Mouse (Mus musculus) neural tube, embryonic 14.5 days (tissue): ENCODE data around the gene Cstb. TPM values are rescaled to one million over a fixed set of nuclear protein-coding genes. Genes with fewer than 3 reads are reported as not detected.

Source experiments
- ATAC-seq: fragments of 200-750 bp; cut with Nextera tagmentation; 2 replicates; pipeline ENCODE4 v1.8.0; 2017; ENCODE audit warnings: low read depth, mild to moderate bottlenecking, moderate TSS enrichment, moderate library complexity
- H3K27ac ChIP-seq: fragments of 300-500 bp; sonication (generic); 2 replicates; pipeline ENCODE4 v1.5.1; 2014; ENCODE audit warnings: low read depth, mild to moderate bottlenecking, control low read depth, low read length, moderate library complexity, mixed read lengths
- H3K27me3 ChIP-seq: fragments of 300-500 bp; sonication (generic); 2 replicates; pipeline ENCODE4 v1.6.1; 2014; ENCODE audit warnings: low read length; ENCODE audit not compliant: control insufficient read depth, insufficient read depth
- H3K36me3 ChIP-seq: fragments of 300-500 bp; sonication (generic); 2 replicates; pipeline ENCODE4 v1.6.1; 2014; ENCODE audit warnings: low read length, mixed read lengths; ENCODE audit not compliant: control insufficient read depth, insufficient read depth
- H3K4me1 ChIP-seq: fragments of 300-500 bp; sonication (generic); 2 replicates; pipeline ENCODE4 v1.6.1; 2014; ENCODE audit warnings: low read length; ENCODE audit not compliant: control insufficient read depth, insufficient read depth
- H3K4me2 ChIP-seq: fragments of 300-500 bp; sonication (generic); 2 replicates; pipeline ENCODE4 v1.6.1; 2014; ENCODE audit warnings: mild to moderate bottlenecking, low read depth, low read length, control low read depth
- H3K4me3 ChIP-seq: fragments of 300-500 bp; sonication (generic); 2 replicates; pipeline ENCODE4 v1.5.1; 2014; ENCODE audit warnings: low read depth, low read length, control low read depth, mixed read lengths
- H3K9ac ChIP-seq: fragments of 300-500 bp; sonication (generic); replicated peaks from 2 replicates; pipeline ENCODE4 v1.6.1; 2014; ENCODE audit warnings: low read depth, mild to moderate bottlenecking, control low read depth, low read length, mixed read lengths
- H3K9me3 ChIP-seq: fragments of 300-500 bp; sonication (generic); 2 replicates; pipeline ENCODE4 v1.6.1; 2016; ENCODE audit warnings: low read length; ENCODE audit not compliant: control insufficient read depth
- WGBS: fragments of 180-500 bp; shearing (Covaris S2); extraction: QIAGEN DNeasy Blood & Tissue Kit; methylation state at CpG from one replicate; pipeline ENCODE4 v1.1.7; 2014; 5-methylcytosine and 5-hydroxymethylcytosine counted together
- polyA plus RNA-seq: library from polyadenylated mRNA; unstranded; fragments of >200 nt; fragmentation: Nextera tagmentation; extraction: Ambion mirVana; gene quantifications from 2 replicates; pipeline ENCODE4 v1.2.1, GENCODE M21; 2014

The Cstb gene
- polyA plus RNA-seq, 1 experiment from 2014 or later: 96.7 TPM

DNA sequence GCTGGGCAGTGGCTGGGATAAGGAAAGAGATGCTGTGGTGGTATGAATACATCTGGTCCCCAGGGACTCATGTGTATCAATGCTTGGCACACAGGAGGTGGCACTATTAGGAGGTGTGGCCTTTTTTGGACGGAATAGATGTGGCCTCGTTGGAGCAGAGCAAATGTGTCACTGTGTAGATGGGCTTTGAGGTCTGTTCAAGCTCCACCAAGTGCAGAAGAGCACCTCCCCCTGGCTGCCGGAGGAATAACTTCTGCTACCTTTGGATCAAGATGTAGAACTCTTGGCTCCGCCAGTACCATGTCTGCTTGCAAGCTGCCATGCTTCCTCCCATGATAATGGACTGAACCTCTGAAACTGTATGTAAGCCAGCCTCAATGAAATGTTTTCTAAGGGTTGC is 36.3 kb downstream of the Cstb start:
- 81% methylated on average over 4 of the region's 4 CpGs for WGBS
- ATAC-seq: no peak
- no peaks in the 10 kb centered on the region for H3K36me3 ChIP-seq
- H3K4me1 ChIP-seq: peaks cover 12% of the 10 kb centered on the region
- no peaks in the 10 kb centered on the region for H3K27me3 ChIP-seq
- H3K9me3 ChIP-seq: no peaks in the 10 kb centered on the region
- no peak overlapping the region for H3K9ac ChIP-seq
- H3K4me2 ChIP-seq: no peak overlapping the region
- no peak overlapping the region for H3K27ac ChIP-seq
- H3K4me3 ChIP-seq: no peak overlapping the region

DNA sequence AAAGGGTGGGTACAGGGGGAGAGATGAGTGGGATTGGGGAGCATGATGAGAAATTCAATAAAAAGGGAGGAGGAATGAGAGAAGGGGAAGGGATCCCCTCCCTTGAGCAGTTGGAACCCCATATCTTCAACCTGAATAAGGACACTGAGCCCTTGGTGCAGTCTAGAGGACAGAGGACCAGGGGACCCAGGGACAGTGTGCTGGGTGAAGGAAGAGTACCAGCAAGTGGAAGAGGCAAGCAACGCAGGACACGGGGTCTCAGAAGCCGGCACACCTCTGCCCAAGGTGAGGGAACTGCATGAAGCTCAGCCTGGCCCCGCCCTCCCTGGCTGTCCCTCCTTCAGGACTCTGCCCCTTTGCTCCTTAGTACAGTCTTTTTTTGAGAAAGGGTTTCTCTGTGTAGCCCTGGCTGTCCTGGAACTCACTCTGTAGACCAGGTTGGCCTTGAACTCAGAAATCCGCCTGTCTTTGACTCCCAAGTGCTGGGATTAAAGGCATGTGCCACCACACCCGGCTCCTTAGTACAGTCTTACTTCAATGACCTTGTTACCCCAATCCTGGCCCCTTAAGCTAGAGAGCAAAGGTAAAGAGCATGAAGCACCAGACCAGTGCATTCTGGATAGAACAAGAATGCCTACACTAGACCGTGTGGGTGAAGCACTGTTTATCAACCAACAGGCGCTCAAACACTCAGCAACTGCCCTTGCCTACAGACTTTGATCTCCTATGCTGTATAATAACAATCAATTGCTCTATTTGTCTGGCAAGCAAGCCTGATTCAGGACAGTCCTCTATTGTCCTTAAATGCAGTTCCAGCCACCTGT is 37.7 kb downstream of the Cstb start:
- Histone ChIP-seq H3K4me3 (peak overlapping the region; percentile 58), H3K9me3 (no peaks in the 10 kb centered on the region), H3K9ac (no peak overlapping the region), H3K27me3 (no peaks in the 10 kb centered on the region), H3K27ac (no peak overlapping the region), H3K4me2 (peak overlapping the region; percentile 83), H3K36me3 (no peaks in the 10 kb centered on the region), H3K4me1 (peaks cover 10% of the 10 kb centered on the region)
- 91% methylated on average over 8 of the region's 8 CpGs for WGBS
- no peak for ATAC-seq

GRCm38 (mm10) chr10:78463769-78464167 is 38.3 kb downstream of the Cstb start:
- Histone ChIP-seq H3K4me1 (peaks cover 8% of the 10 kb centered on the region), H3K4me3 (peak overlapping the region; percentile 58), H3K9ac (peak overlapping the region; percentile 73; the same call in 1 of the 2 replicates), H3K27me3 (no peaks in the 10 kb centered on the region), H3K27ac (no peak overlapping the region), H3K4me2 (peak overlapping the region; percentile 83), H3K9me3 (no peaks in the 10 kb centered on the region), H3K36me3 (no peaks in the 10 kb centered on the region)
- no peak for ATAC-seq
- WGBS: 77% methylated on average over 3 of the region's 3 CpGs

DNA sequence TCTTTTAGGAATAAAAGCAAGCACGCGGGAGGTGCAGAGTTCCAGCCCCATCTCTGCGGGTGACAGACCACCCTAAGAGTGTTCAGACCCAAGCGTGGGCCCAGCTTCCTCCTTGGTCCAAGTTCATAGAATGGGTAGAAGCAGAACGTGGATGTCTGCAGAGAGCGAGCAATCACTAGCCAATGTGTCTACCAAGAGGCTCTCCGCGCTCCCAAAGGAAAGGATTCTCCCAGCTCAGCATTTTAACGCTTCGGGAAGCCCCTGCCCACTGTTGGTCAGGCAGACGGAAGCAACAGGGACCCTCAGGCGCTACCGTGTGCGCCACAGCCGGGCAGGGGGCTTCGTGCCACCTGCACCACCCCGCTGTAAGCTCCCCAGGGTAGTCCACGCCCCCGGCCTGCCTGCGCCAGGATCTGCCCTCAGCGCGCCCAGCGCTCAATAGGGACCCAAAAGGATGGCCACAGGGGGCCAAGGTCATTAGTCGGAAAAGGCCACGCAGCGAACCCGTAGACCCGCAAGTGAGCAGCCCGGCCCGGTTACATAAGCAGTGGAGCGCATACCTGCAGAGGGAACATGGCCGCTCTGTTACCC is 38.8 kb downstream of the Cstb start:
- Histone ChIP-seq H3K27ac (0 out of 2 replicates have a peak overlapping the region, but pooled peaks have one; percentile 39), H3K36me3 (no peaks in the 10 kb centered on the region), H3K27me3 (no peaks in the 10 kb centered on the region), H3K9me3 (no peaks in the 10 kb centered on the region), H3K4me3 (peak overlapping the region; percentile 58), H3K4me1 (peaks cover 6% of the 10 kb centered on the region), H3K9ac (peak overlapping the region; percentile 73), H3K4me2 (peak overlapping the region; percentile 83)
- WGBS: 2% methylated on average over 32 of the region's 32 CpGs
- ATAC-seq: peak; percentile 45; the same call in 1 of the 2 replicates

DNA sequence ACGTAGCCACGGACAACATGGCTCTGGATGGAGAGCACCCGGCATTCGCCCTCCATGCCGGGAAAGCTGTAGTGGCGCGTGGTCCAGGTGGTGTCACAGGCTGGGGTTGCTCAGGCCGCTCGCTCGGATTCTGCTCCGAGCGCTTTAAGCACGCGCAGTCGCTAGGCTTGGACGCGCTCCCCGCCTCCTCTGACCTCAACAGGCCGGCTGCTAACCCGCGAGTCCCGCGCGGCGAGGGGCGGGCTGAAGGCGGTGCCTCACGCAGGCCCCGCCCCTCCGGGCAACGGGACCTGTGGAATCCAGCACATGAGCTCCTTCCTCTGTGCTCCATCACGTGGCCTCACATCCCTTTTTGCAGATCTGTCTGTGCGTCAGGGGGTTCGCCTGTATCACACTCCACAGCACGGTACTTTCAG is 39.3 kb downstream of the Cstb start, which contains the start of gene Pdxk:
Pdxk (minus strand) TSS at position 184 of the 416 bp plus-strand sequence.
- H3K4me1 ChIP-seq: peaks cover 6% of the 10 kb centered on the region
- H3K36me3 ChIP-seq: no peaks in the 10 kb centered on the region
- H3K9ac ChIP-seq: peak within 1 kb of the TSS; percentile 73
- H3K27me3 ChIP-seq: no peaks in the 10 kb centered on the region
- peak within 1 kb of the TSS; percentile 83 for H3K4me2 ChIP-seq
- under 1% methylated on average over 35 of the region's 35 CpGs for WGBS
- peak within 1 kb of the TSS; percentile 58 for H3K4me3 ChIP-seq
- H3K27ac ChIP-seq: 0 out of 2 replicates have a peak within 1 kb of the TSS, but pooled peaks have one; percentile 39
- peak; percentile 94 for ATAC-seq
- no peaks in the 10 kb centered on the region for H3K9me3 ChIP-seq

GRCm38 (mm10) chr10:78465472-78465871 is 40.0 kb downstream of the Cstb start:
- H3K36me3 ChIP-seq: no peaks in the 10 kb centered on the region
- no peak overlapping the region for H3K9ac ChIP-seq
- no peak overlapping the region for H3K4me3 ChIP-seq
- no peaks in the 10 kb centered on the region for H3K9me3 ChIP-seq
- H3K27ac ChIP-seq: no peak overlapping the region
- H3K4me1 ChIP-seq: peaks cover 6% of the 10 kb centered on the region
- WGBS: 64% methylated on average over 3 of the region's 3 CpGs
- H3K27me3 ChIP-seq: no peaks in the 10 kb centered on the region
- no peak for ATAC-seq
- H3K4me2 ChIP-seq: peak overlapping the region; percentile 83; the same call in 1 of the 2 replicates

- no peak for ATAC-seq
- no peak overlapping the region for H3K27ac ChIP-seq
- no peak overlapping the region for H3K9ac ChIP-seq
- H3K4me2 ChIP-seq: no peak overlapping the region
- no peaks in the 10 kb centered on the region for H3K27me3 ChIP-seq
- peaks cover 9% of the 10 kb centered on the region for H3K4me1 ChIP-seq
- 91% methylated on average over 9 of the region's 9 CpGs for WGBS
- no peak overlapping the region for H3K4me3 ChIP-seq
- H3K36me3 ChIP-seq: no peaks in the 10 kb centered on the region
- H3K9me3 ChIP-seq: no peaks in the 10 kb centered on the region
Observed at GRCm38 (mm10) chr10:78466647-78467046, 41.2 kb downstream of the Cstb start.

GRCm38 (mm10) chr10:78467761-78468310 is 42.4 kb downstream of the Cstb start:
- peaks cover 9% of the 10 kb centered on the region for H3K4me1 ChIP-seq
- no peak overlapping the region for H3K9ac ChIP-seq
- no peaks in the 10 kb centered on the region for H3K36me3 ChIP-seq
- no peaks in the 10 kb centered on the region for H3K9me3 ChIP-seq
- ATAC-seq: no peak
- no peak overlapping the region for H3K4me2 ChIP-seq
- no peak overlapping the region for H3K27ac ChIP-seq
- H3K27me3 ChIP-seq: no peaks in the 10 kb centered on the region
- no peak overlapping the region for H3K4me3 ChIP-seq
- WGBS: 51% methylated on average over 2 of the region's 2 CpGs
